Mouse (Mus musculus): ENCODE results near the gene Gm11032. TPM values are rescaled to one million over a fixed set of nuclear protein-coding genes. Genes with fewer than 3 reads are reported as not detected.
A peak's percentile ranks its signal among the peaks of the same experiment; 100 is the strongest.

The Gm11032 gene
- polyA plus RNA-seq, 1 experiment from 2014 or later = not detected

DNA sequence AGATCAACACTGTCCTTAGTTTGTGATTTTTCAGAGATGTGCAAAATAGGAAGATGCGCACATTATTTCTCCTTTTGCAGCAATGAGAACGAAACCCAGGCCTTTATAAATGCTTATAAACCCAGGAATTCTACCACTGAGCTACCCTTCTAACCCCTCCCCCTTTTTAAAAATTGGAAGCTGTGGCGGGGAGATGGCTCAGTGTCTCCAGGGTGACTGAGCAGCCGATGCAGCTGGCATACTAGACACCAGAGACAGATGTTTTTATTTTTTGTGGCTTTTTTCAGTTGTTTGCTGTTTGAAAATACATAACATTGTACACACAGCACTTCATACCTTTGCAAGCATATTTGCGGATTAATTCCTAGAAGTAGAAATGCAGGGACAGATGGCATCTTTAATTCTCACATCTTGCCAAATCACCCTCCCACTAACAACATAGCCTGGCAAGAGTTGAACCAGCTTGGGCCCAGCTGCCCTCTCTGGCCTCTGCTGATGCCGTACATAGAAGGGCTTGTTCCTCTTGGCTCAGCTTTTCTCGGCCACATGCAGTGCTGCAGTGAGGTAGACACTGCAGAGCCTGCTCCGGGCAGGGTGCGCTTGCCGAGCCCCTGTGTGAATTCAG, 42.1 kb downstream of the Gm11032 start:
- Histone ChIP-seq H3K9me3 (ENCODE audit: low read length) (no peaks in the 10 kb centered on the region), H3K4me2 (replicated peaks; ENCODE audit: low read depth, low read length) (no peak overlapping the region), H3K27ac (ENCODE audit: low read length) (no peak overlapping the region), H3K27me3 (replicated peaks; ENCODE audit: insufficient read depth, low read length) (no peaks in the 10 kb centered on the region), H3K9ac (replicated peaks; ENCODE audit: low read depth) (no peak overlapping the region), H3K4me1 (ENCODE audit: insufficient read depth, low read depth, low read length) (no peaks in the 10 kb centered on the region), H3K4me3 (ENCODE audit: low read depth, low read length) (no peak overlapping the region), H3K36me3 (ENCODE audit: insufficient read depth, low read length) (0 out of 2 replicates have a peak, but pooled peaks cover 14% of the 10 kb centered on the region)
- 73% methylated on average over 10 of the region's 10 CpGs for WGBS
- ATAC-seq = peak; percentile 80
- peak; percentile 52 for DNase-seq (ENCODE audit: low spot score)
- TF ChIP-seq EP300 (IDR thresholded peaks at IDR 0.05) = peak; percentile 14; the same call in 1 of the 2 replicates
- no peak for TF ChIP-seq CTCF (IDR thresholded peaks at IDR 0.05)

DNA sequence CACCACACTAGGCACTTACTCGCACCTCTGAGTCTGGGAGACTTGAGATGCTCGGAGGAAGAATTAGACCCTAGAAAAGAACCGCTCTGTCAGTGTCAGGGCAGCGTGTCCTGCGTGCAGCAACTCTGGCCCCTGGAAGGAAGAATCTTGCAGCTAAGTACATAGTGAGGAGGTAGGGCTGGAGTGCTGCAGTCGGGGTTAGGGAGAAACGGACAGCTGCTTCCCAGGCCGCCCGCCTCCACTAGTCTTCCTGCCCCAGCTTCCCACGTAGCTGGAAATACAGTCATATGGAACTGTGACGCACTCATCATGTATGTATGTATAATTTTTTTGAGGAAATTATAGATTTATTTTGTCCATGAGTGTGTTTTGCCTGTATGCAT, 42.6 kb downstream of the Gm11032 start:
- WGBS = 80% methylated on average over 11 of the region's 11 CpGs
- no peak overlapping the region for H3K4me2 ChIP-seq (replicated peaks; ENCODE audit: low read depth, low read length)
- no peak overlapping the region for H3K4me3 ChIP-seq (ENCODE audit: low read depth, low read length)
- H3K27me3 ChIP-seq (replicated peaks; ENCODE audit: insufficient read depth, low read length) = no peaks in the 10 kb centered on the region
- no peak; the same call in 1 of the 2 replicates for ATAC-seq
- DNase-seq (ENCODE audit: low spot score) = no peak
- H3K4me1 ChIP-seq (ENCODE audit: insufficient read depth, low read depth, low read length) = no peaks in the 10 kb centered on the region
- no peak overlapping the region for H3K9ac ChIP-seq (replicated peaks; ENCODE audit: low read depth)
- TF ChIP-seq CTCF (IDR thresholded peaks at IDR 0.05) (no peak), EP300 (IDR thresholded peaks at IDR 0.05) (no peak)
- H3K36me3 ChIP-seq (ENCODE audit: insufficient read depth, low read length) = 0 out of 2 replicates have a peak, but pooled peaks cover 14% of the 10 kb centered on the region
- no peak overlapping the region for H3K27ac ChIP-seq (ENCODE audit: low read length)
- H3K9me3 ChIP-seq (ENCODE audit: low read length) = no peaks in the 10 kb centered on the region

Other genes starting within 250 kb of the Gm11032 start
- gene Hormad2, start 179.0 kb upstream of the Gm11032 start, polyA plus RNA-seq (2015; fragmentation: Nextera tagmentation; extraction: Ambion mirVana) = 0.19 and 0.32 TPM in 2 replicates
- 22.0 and 24.6 TPM in 2 replicates for gene Mtmr3, start 25.2 kb upstream of the Gm11032 start, polyA plus RNA-seq (2015; fragmentation: Nextera tagmentation; extraction: Ambion mirVana)
- 21.7 and 25.3 TPM in 2 replicates for gene Ascc2, start 17.7 kb downstream of the Gm11032 start, polyA plus RNA-seq (2015; fragmentation: Nextera tagmentation; extraction: Ambion mirVana)
- 723 and 783 TPM in 2 replicates for gene Uqcr10, start 84.3 kb downstream of the Gm11032 start, polyA plus RNA-seq (2015; fragmentation: Nextera tagmentation; extraction: Ambion mirVana)
- gene Zmat5, start 84.6 kb downstream of the Gm11032 start, polyA plus RNA-seq (2015; fragmentation: Nextera tagmentation; extraction: Ambion mirVana) = 63.7 and 67.2 TPM in 2 replicates
- gene Cabp7, start 126.7 kb downstream of the Gm11032 start, polyA plus RNA-seq (2015; fragmentation: Nextera tagmentation; extraction: Ambion mirVana) = 0.14 and 0.15 TPM in 2 replicates
- 19.6 and 21.1 TPM in 2 replicates for gene Nf2, start 229.5 kb downstream of the Gm11032 start, polyA plus RNA-seq (2015; fragmentation: Nextera tagmentation; extraction: Ambion mirVana)